Mouse (Mus musculus) ovary, postnatal 10 days (tissue): ENCODE results near the gene Pphln1.
A peak's percentile ranks its signal among the peaks of the same experiment; 100 is the strongest.
"Not testable (repeated sequence)": the region's sequence is repeated elsewhere in the genome, so short reads cannot be mapped to it uniquely, and the experiment has no call there.

ENCODE experiments used
- DNase-seq: peaks from one replicate; pipeline ENCODE4 v3.0.0; 2022; ENCODE audit warnings: low spot score

Pphln1 gene

GRCm38 (mm10) chr15:93397826-93398698, at the start of gene Pphln1, which contains the start of gene Zcrb1:
Gene Pphln1, plus strand, starts transcription at chr15:93398350.
Gene Zcrb1, minus strand, starts transcription at chr15:93398334.
- peak; percentile 44 for DNase-seq

- DNase-seq: no peak
Measured at GRCm38 (mm10) chr15:93358346-93359095, 39.6 kb upstream of the Pphln1 start.

GRCm38 (mm10) chr15:93365561-93365960, 32.6 kb upstream of the Pphln1 start:
- DNase-seq: no peak

DNA sequence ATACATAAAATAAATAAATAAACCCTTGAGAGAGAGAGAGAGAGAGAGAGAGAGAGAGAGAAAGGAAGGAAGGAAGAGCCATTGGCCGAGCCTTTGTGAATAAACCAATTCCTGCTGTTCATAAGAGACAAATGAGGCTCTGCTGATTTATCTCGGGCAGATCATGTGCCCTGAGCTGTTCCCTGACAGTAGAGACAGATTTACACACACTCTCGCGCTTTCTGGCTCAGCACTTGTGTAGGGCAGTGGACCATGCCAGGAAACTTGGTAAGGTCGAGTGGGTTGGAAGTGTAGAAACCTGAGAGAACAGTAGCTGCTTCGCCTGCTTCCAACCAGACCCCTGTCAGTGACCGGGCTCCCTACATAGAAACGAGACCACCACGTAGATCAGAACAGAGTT, 29.6 kb upstream of the Pphln1 start:
- no peak for DNase-seq

GRCm38 (mm10) chr15:93371838-93372237, 26.3 kb upstream of the Pphln1 start:
- no peak for DNase-seq

DNA sequence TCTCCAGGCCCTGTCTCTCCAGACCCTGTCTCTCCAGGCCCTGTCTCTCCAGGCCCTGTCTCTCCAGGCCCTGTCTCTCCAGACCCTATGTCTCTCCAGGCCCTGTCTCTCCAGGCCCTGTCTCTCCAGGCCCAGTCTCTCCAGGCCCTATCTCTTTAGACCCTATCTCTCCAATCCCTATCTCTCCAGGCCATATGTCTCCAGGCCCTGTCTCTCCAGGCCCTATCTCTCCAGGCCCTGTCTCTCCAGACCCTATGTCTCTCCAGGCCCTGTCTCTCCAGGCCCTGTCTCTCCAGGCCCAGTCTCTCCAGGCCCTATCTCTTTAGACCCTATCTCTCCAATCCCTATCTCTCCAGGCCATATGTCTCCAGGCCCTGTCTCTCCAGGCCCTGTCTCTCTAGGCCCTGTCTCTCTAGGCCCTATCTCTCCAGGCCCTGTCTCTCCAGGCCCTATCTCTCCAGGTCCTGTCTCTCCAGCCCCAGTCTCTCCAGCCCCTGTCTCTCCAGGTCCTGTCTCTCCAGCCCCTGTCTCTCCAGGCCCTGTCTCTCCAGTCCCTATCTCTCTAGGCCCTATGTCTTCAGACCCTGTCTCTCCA, 25.5 kb upstream of the Pphln1 start:
- not testable (repeated sequence) for DNase-seq

GRCm38 (mm10) chr15:93375696-93376095, 22.5 kb upstream of the Pphln1 start:
- DNase-seq: no peak

- DNase-seq: no peak
Measured at GRCm38 (mm10) chr15:93379177-93379576, 19.0 kb upstream of the Pphln1 start.

DNA sequence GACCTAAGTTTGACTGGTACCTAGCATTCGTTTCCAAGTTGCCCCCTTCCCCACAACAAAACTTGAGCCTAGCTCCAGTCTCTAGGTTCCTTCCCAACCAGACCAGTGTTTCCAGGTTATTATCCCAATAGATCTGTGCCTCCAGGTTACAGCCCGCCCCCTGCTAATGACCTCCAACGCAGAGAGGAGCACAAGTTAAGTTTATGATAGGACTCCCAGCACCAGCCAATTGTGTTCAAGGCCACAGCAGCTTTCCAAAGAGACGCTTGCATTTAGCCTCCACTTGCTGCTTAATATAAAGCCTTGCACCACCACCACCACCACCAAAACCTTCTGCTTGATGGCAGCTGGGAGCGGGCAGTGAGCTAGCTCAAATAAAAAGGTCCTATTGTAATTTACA, 16.8 kb upstream of the Pphln1 start:
- no peak for DNase-seq

- DNase-seq: no peak
Measured at GRCm38 (mm10) chr15:93397269-93397668, 881 bp upstream of the Pphln1 start.

DNA sequence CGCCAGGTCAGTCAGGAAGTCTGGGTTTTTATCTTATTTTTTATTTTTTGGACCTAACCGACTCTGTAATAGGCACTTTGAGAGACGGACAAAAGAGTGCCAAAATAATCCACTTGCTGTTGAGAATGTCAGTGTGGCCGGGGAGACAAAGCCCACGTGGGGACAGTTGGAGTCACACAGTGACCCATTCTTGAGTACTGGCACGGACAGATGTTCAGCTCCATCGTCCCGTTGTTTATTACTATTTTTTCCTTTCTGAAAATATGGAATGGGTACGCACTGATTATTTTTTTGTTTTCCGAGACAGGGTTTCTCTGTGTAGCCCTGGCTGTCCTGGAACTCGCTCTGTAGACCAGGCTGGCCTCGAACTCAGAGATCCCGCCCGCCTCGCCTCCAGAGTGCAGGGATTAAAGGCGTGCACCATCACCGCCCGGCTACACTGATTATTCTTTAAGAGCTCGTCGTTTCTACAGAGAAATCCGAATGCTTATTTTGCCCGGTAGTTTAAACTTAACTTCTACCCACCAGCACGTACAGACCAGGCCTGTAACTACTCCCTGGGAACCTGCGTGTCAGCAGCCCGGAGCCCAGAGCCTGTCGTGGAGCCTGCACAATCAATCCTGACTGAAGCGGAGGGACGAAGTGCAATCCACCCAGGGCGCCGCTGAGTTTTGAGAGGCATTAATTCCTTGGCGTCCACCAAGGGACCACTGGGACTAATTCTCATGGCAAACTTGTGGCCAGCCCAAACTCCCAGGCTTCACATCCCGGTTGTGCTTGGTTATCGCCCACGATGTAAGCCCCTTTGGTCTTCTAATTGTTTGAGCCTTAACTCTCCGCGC, 770 bp downstream of the Pphln1 start:
- DNase-seq: no peak

GRCm38 (mm10) chr15:93401446-93401845, 3.3 kb downstream of the Pphln1 start:
- no peak for DNase-seq

- DNase-seq: no peak
Measured at GRCm38 (mm10) chr15:93402730-93403129, 4.6 kb downstream of the Pphln1 start.

DNA sequence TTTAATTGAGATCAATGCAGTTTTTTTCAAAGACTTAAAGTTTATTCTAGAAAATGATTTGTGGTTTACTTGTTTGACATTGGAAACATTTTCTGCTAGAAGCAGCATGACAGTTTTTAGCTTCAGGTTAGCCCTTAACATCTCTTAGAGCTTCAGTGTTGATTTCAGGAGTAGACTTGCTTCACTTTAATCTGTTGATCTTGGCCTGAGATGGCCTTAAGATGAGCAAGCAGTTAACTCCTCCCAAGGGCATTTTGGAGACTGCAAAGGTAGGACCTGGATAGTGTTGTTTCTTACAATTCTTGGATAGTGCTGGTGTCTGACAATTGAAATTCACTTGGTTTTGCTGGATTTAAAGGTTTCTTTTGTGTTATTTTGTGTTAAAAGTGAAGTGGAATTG, 6.7 kb downstream of the Pphln1 start:
- no peak for DNase-seq

GRCm38 (mm10) chr15:93405446-93405986, 7.4 kb downstream of the Pphln1 start:
- DNase-seq: no peak

GRCm38 (mm10) chr15:93406492-93406891, 8.3 kb downstream of the Pphln1 start:
- DNase-seq: no peak

DNA sequence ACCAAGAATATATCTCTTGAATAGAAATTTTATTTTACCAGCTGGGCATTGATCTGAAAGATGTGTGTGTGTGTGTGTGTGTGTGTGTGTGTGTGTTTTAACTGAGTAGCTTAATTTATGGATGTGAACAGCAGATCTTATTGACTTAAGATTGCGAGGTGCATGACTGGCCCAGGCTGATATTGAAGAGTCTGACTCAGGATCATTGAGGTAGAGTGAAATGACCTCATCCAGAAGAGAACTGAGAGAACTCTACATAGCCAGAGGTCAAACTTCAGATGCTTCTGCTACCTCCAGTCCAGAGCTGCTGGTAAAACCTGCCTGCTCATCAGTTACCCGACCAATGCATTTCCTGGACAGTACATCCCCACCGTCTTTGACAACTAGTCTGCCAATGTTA, 14.3 kb downstream of the Pphln1 start:
- DNase-seq: no peak

DNA sequence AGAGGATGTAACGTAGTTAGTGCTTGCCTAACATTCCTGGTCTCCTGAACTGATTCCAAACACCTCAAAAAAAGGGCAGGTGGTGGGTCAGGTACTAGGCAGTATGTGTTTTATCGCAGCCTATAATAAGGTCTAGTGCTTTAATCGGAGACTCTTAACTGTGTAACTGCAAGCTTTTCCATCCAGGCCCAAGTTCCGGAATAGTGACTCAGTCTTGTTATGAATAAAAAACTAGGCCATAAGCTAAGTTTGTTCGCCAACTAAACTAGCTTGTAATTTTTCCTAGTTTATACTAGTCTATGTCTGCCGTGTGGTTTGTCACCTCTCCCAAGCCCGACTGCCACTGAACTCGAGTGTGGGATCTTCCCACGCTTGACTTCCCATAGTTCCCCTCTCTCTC, 16.3 kb downstream of the Pphln1 start:
- no peak for DNase-seq

- no peak for DNase-seq
Measured at GRCm38 (mm10) chr15:93416300-93416699, 18.1 kb downstream of the Pphln1 start.

DNA sequence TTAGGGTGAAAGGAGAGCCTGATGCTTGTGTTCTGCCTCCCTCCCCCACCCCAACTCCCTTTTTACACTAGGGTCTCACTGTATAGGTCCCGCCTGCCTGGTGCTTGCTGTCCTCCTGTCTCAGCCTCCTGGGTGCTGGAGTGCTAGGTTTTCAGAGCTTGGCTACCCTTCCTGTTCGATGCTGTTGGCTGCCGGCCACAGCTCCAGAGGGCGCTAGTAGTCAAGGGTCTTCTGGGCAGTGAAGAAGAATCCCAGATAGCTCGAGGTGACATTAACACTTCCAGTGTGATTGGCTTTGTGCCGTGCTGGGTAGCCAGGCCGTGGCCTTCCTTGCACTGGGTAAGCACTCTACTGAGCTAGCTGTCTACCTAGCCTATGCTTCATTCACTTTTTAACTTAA, 22.4 kb downstream of the Pphln1 start:
- no peak for DNase-seq

- no peak for DNase-seq
Measured at GRCm38 (mm10) chr15:93422537-93422936, 24.4 kb downstream of the Pphln1 start.

GRCm38 (mm10) chr15:93433811-93434210, 35.7 kb downstream of the Pphln1 start:
- no peak for DNase-seq
